Mouse (Mus musculus) urinary bladder, postnatal 14 days (tissue): ENCODE measurements at regions not wholly inside any gene's neighbourhood (a gene's known extent, or its start where the extent isn't known, plus 50 kb on each side); places are given as distances from the start of the nearest gene placed in this dataset.
"Not testable (repeated sequence)": the region's sequence is repeated elsewhere in the genome, so short reads cannot be mapped to it uniquely, and the experiment has no call there.

Experiments
- DNase-seq: peaks from one replicate; pipeline ENCODE4 v3.0.0; 2021; ENCODE audit warnings: low spot score

- no peak for DNase-seq
These were observed 112.6 kb upstream of the Stt3b start for GRCm38 (mm10) chr9:115422786-115423185.

- DNase-seq, result no peak
These were observed 116.5 kb upstream of the Stt3b start for GRCm38 (mm10) chr9:115426682-115427081.

DNA sequence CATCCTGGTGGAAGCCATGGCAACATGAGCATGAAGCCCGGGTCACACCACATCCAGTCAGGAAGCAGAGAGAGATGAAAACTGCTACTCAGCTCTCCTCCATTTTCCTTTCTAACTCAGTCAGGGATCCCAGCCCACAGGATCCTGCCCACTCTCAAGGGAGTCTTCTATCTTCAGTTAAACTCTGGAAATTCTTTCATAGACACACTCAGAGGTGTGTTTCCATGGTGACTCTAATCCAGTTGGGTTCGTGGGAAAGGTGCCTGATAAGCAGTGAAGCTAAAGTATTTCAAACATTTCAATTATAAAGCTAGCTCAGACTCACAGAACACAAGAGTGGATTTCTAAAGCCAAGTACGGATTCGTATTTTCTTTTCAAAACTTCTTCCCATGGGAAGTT is 120.0 kb upstream of the Stt3b start:
- DNase-seq, result no peak

GRCm38 (mm10) chr9:115434696-115435095 is 124.5 kb upstream of the Stt3b start:
- no peak for DNase-seq

GRCm38 (mm10) chr9:115436301-115436700 is 126.1 kb upstream of the Stt3b start:
- DNase-seq, result no peak

DNA sequence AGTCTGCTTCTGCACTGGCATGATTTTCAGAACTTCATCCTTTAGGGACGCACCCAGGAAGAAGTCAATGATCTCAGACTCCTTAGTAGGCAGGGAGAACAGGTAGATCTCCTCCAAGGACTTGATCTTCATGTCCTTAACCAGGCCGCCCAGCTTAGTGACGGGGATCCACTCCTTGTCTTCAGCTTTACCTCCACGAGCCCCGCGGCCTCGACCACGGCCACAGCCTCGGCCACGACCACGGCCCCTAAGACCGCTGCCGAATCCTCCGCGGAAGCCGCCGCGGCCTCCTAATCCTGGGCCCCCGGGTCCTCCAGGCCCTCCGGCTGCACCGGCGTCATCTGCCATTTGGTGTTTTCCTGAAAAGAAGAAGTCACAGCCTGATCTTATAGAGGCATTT is 128.0 kb upstream of the Stt3b start:
- not testable (repeated sequence) for DNase-seq

DNA sequence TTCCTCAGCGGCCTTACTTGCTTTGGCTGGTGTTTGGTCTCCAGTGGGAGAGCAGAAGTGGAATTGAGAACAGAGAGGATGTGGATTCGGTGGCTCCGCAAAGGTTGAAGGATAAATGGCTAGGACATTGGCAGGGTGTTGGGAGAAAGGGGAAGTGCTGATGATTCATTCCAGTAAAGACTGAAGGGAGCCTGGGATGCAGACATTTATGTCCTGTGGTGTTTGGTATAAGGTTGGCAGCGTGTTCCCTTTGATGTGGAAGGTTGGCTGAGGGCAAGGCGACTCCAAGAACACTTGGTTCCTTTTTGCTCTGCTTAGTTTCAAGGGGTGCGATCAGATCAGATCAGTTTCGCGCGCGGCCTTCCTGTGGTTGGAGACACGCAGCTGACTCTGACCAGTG is 136.5 kb upstream of the Stt3b start:
- DNase-seq, result no peak

DNA sequence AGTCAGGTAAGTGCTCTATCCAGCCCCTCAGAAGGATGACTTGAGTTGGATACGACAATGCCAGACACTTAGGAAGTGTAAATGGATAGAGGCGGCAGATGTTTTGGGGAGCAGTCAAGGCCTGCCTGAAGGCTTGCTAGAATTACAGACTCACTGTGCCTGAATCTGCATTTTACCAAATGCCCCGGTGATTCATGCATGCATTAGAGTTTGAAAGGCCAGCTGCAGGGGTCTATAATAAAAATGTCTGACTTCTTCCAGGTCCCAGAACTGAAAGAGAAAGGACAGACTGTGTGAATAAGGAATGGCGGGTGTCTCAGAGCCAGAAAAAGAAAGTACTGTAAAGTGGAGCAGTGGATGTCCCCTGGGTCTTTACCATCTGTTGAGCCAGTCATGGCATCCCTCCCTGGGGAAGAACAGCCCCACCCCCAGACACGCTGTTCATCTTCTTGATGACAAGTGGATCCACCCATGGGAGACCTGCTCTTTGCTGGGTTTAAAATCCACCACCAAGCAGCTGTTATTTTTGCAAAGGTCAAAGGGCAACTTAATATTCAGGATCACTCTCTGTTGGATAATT is 140.6 kb upstream of the Stt3b start:
- no peak for DNase-seq

DNA sequence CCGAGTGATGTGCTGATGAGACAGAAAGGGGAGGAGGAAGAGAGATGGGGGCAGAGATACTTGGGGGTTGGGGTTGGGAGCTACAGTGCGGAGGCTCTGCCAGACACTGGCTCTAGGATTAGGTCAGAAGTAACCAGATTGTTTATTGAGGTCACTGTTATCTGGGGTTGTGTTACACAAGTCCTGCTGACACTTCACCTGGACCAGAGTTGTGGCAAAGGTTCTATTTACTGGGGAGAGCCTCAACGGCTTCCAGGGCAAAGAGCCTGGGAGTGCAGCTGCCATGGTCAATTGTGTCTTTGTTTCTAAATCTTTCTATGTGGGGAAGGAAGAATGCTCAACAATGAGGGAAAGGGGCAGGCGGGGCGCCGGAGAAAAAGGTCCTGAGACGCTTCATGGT is 144.6 kb upstream of the Stt3b start:
- DNase-seq, result no peak

GRCm38 (mm10) chr9:115456121-115456520 is 145.9 kb upstream of the Stt3b start:
- no peak for DNase-seq

DNA sequence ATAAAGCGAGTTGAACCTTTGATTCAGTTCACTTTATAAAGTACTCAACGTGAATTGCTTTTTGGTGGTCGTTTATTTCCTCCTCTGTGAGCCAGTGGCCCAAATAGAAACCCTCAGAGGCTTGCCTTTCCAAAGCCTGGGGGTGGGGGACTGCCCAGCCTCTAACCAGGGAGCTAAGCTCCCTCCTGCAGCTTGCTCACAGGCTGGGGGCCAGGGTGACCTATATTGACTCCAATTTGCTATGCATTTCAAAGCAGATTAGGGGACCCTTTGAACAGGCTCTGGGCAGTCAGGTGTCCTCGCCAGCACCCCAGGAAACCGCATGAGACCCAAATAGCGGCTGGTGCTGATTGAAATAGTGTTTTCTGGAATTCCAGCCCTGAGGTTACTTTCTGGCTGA is 146.4 kb upstream of the Stt3b start:
- DNase-seq, result no peak

GRCm38 (mm10) chr9:115457889-115458710 is 147.9 kb upstream of the Stt3b start:
- DNase-seq, result no peak

DNA sequence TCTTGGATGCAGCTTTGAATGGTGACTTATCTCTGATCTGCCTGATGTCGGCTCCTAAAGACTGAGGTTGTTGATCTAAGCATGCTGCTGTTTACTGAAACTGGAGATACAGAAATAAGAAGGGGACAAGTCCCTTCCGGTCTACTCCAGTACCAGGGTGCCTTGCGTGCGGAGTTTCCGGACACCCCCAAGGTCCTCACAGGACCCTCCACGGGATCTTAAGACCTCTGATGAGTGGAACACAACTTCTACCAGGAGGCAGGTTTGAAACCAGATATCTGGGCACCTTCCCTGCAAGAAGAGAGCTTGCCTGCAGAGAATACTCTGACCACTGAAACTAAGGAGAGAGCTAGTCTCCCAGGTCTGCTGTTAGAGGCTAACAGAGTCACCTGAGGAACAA is 148.9 kb upstream of the Stt3b start:
- DNase-seq, result not testable (repeated sequence)

DNA sequence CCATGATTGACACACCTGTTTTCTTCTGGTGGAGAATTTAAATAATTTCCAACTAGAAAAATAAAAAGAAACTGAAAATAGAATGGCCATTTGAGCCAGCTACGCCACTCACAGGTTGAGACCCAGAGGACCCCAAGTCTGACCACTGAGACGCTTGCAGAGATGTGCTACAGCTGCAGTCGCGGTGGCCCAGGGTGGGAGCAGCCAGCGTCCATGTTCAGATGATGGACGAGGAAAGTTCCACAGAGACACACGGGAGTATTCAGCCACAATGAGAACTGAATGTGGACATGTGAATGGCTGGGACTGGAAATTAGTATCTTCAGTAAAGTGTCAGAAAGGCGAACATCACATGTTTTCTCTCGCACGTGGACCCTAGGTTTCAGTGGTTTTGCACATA is 155.1 kb upstream of the Stt3b start:
- no peak for DNase-seq

DNA sequence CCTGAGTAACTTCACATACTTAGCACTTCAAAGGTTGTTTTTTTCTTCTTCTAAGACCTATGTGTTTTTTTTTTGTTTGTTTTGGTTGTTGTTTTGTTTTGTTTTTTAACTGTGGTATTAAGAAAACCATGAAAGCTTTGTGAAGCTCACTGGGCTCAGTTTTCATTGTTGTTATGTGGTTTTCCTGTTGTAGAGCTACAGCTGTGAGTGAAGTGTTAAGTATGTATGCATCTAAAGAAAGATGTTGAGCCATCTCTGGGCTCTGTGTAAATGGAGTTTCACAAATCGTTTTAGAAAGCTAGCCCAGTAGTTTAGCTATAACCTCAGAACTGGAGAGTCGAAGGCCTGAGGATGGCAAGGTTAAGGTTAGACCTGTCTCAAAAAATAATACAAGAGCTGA is 158.4 kb upstream of the Stt3b start:
- no peak for DNase-seq

GRCm38 (mm10) chr9:115471582-115471981 is 161.4 kb upstream of the Stt3b start:
- no peak for DNase-seq

- no peak for DNase-seq
These were observed 162.8 kb upstream of the Stt3b start for GRCm38 (mm10) chr9:115473037-115473436.

DNA sequence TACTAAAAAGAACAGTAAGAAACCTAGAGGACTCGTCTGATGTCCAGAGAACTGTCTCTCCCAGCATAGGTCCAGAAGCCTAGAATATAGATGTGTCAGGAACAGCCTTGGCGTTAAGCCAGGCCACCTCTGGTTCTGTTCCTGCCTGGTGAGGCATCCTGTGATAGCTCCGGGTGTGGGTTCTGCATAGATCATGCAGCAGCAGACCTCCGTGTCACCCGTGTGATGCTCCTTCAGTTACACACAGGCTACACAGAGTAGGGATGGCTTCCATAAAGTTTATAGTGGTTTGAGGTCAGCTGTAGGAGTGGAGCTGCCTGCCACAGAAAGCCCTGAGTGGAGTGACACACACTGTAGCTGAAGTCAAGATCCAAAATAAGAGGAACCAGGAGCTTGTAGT is 163.6 kb upstream of the Stt3b start:
- no peak for DNase-seq

DNA sequence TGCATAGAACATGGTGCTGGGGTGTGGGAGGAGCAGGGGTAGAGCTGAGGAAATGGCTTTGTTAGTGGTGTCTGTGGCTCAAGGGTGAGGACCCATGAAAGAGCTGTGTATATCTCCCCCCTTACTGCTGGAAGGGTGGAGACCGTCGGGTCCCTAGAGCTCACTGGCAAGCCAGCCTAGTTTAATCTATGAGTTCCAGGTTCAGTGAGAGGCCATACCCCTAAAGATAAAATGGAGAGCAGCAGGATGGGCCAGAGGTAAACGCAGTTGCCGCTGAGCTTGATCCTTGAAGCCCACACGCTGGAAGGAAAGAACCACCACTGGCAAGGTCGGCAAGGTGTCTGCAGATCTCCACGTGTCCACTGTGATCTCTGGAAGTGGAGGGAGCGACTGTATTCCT is 164.1 kb upstream of the Stt3b start:
- no peak for DNase-seq

DNA sequence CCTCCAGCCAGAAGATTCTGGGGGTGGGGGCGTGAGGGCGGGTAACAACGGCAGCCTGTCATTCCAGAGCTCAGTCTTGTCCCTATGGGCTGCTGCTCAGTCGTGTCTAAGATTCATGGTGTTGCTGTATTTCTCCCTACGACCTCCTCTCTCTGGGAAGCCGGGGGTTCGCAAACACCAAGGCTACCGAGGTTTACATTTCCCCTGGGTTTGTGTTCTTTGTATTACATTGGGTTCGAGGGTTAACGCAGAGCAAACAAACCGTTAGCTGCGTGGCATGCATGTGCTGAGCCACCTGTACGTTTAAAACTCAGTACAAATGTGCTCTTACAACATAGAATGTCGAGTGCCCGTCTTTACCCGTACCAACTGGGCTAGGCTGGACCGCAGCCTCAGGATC is 166.0 kb upstream of the Stt3b start:
- no peak for DNase-seq

GRCm38 (mm10) chr9:115477556-115478220 is 167.5 kb upstream of the Stt3b start:
- no peak for DNase-seq

DNA sequence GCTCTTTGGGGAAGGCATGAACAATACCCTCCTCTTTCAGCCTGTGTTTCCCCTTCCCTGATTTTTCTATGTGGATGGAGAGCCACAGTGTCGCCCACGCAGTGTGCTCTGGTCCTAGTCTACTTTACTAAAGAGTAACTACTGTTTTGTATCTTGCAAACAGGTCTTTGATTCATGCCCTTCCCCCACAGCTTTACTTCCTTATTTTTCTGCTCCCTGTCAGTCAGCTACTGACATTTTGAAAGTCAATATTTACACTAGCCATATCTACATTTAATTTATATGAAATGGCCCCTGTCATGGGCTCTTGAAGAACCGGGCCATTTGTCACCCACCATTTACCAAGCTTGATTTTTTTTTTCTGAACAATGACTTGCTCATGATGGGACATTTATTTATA is 168.7 kb upstream of the Stt3b start:
- DNase-seq, result no peak

GRCm38 (mm10) chr9:115481176-115481575 is 171.0 kb upstream of the Stt3b start:
- DNase-seq, result no peak
